Mouse (Mus musculus) MEL (cell line): Measurements from ENCODE around the gene Hnrnpc. TPM values are rescaled to one million over a fixed set of nuclear protein-coding genes. Genes with fewer than 3 reads are reported as not detected.

Source experiments
- DNase-seq: peaks from one replicate; pipeline ENCODE4 v3.0.0; 2011; ENCODE audit warnings: low read depth, low spot score
- H3K27ac ChIP-seq: 2 replicates; pipeline ENCODE4 v1.5.1; 2012; ENCODE audit warnings: low read depth, mild to moderate bottlenecking, control low read depth, low read length, moderate library complexity; ENCODE audit not compliant: control insufficient read depth
- H3K27me3 ChIP-seq, 2 experiments: fragments of 150-350 bp in 1 of 2; sonication (generic) in 1 of 2; 2 replicates each; pipeline ENCODE4 v1.6.1; 2012; ENCODE audit warnings: low read length in 2 of 2, mild to moderate bottlenecking in 2 of 2, improper control_type of control experiment in 1 of 2, moderate library complexity in 1 of 2; ENCODE audit not compliant: insufficient read depth in 2 of 2, control insufficient read depth in 1 of 2
- H3K36me3 ChIP-seq, 2 experiments: 2 replicates each; pipeline ENCODE4 v1.6.1; 2012 to 2014; ENCODE audit warnings: low read length in 2 of 2, improper control_type of control experiment in 1 of 2, inconsistent platforms in 1 of 2, mild to moderate bottlenecking in 1 of 2; ENCODE audit not compliant: insufficient read depth in 2 of 2, control insufficient read depth in 1 of 2
- H3K4me1 ChIP-seq, 2 experiments: fragments of 150-350 bp in 1 of 2; sonication (generic) in 1 of 2; 2 replicates each; pipeline ENCODE4 v1.6.1; 2012; ENCODE audit warnings: low read length in 2 of 2, improper control_type of control experiment in 1 of 2, mild to moderate bottlenecking in 1 of 2; ENCODE audit not compliant: insufficient read depth in 2 of 2, control insufficient read depth in 1 of 2
- H3K4me3 ChIP-seq, 2 experiments: fragments of 150-350 bp in 1 of 2; sonication (generic) in 1 of 2; 2 replicates each; pipeline ENCODE4 v1.5.1; 2012; ENCODE audit warnings: low read depth in 2 of 2, low read length in 2 of 2, mild to moderate bottlenecking in 2 of 2, moderate library complexity in 2 of 2, control low read depth in 1 of 2, improper control_type of control experiment in 1 of 2; ENCODE audit not compliant: control insufficient read depth in 1 of 2, insufficient read depth in 1 of 2
- H3K79me2 ChIP-seq: 2 replicates; pipeline ENCODE4 v1.6.1; 2012; ENCODE audit warnings: mild to moderate bottlenecking, low read length, moderate library complexity; ENCODE audit not compliant: control insufficient read depth, poor library complexity, insufficient read depth
- H3K9ac ChIP-seq: 2 replicates; pipeline ENCODE4 v1.6.1; 2012; ENCODE audit warnings: low read depth, mild to moderate bottlenecking, control low read depth, low read length, moderate library complexity; ENCODE audit not compliant: control insufficient read depth, poor library complexity, severe bottlenecking
- H3K9me3 ChIP-seq: fragments of 150-350 bp; sonication (generic); replicated peaks from 2 replicates; pipeline ENCODE4 v1.6.1; 2012; ENCODE audit warnings: mild to moderate bottlenecking, low read length, improper control_type of control experiment, moderate library complexity; ENCODE audit not compliant: insufficient read depth
- CTCF ChIP-seq, 3 experiments: IDR thresholded peaks in 2 of 3; conservative IDR thresholded peaks in 1 of 3; 2 replicates each; pipeline ENCODE4 v1.5.1; 2011 to 2012; ENCODE audit warnings: low read length in 3 of 3, low read depth in 2 of 3, mild to moderate bottlenecking in 2 of 3, improper control_type of control experiment in 1 of 3, inconsistent platforms in 1 of 3, mixed read lengths in 1 of 3, moderate library complexity in 1 of 3; ENCODE audit not compliant: control insufficient read depth in 1 of 3, insufficient read depth in 1 of 3, poor library complexity in 1 of 3, severe bottlenecking in 1 of 3
- EP300 ChIP-seq, 2 experiments: IDR thresholded peaks; 2 replicates each; pipeline ENCODE4 v1.6.1; 2011; ENCODE audit warnings: improper control_type of control experiment in 2 of 2, low read length in 2 of 2, low read depth in 1 of 2, mild to moderate bottlenecking in 1 of 2
- ETS1 ChIP-seq: IDR thresholded peaks from 2 replicates; pipeline ENCODE4 v1.6.1; 2012; ENCODE audit warnings: low read depth, mild to moderate bottlenecking, inconsistent platforms, low read length, improper control_type of control experiment, moderate library complexity
- GATA1 ChIP-seq: IDR thresholded peaks from 2 replicates; pipeline ENCODE4 v1.6.1; 2011; ENCODE audit warnings: low read depth, low read length, improper control_type of control experiment
- MYB ChIP-seq: IDR thresholded peaks from 2 replicates; pipeline ENCODE4 v1.6.1; 2011; ENCODE audit warnings: mild to moderate bottlenecking, low read depth, low read length, improper control_type of control experiment
- POLR2AphosphoS2 ChIP-seq: IDR thresholded peaks from 2 replicates; pipeline ENCODE4 v1.6.1; 2011; ENCODE audit warnings: low read length, improper control_type of control experiment
- POLR2AphosphoS5 ChIP-seq: IDR thresholded peaks from 2 replicates; pipeline ENCODE4 v1.6.1; 2012; ENCODE audit warnings: low read depth, borderline replicate concordance, mild to moderate bottlenecking, inconsistent platforms, low read length, moderate library complexity, mixed read lengths
- RAD21 ChIP-seq: IDR thresholded peaks from 2 replicates; pipeline ENCODE4 v1.6.1; 2011; ENCODE audit warnings: mild to moderate bottlenecking, low read depth, low read length, improper control_type of control experiment
- SIN3A ChIP-seq: IDR thresholded peaks from 2 replicates; pipeline ENCODE4 v1.6.1; 2012; ENCODE audit warnings: low read length, improper control_type of control experiment, inconsistent platforms
- SMC3 ChIP-seq: IDR thresholded peaks from 2 replicates; pipeline ENCODE4 v1.6.1; 2011; ENCODE audit warnings: low read depth, low read length, improper control_type of control experiment
- TAL1 ChIP-seq: IDR thresholded peaks from 2 replicates; pipeline ENCODE4 v1.6.1; 2012; ENCODE audit warnings: mild to moderate bottlenecking, inconsistent platforms, low read length, moderate library complexity, mixed read lengths
- TBP ChIP-seq: IDR thresholded peaks from 2 replicates; pipeline ENCODE4 v1.8.0; 2011; ENCODE audit warnings: low read depth, low read length, improper control_type of control experiment
- TCF12 ChIP-seq: IDR thresholded peaks from 2 replicates; pipeline ENCODE4 v1.6.1; 2014; ENCODE audit warnings: low read depth, mild to moderate bottlenecking, inconsistent platforms, low read length, improper control_type of control experiment, moderate library complexity
- USF1 ChIP-seq: IDR thresholded peaks from 2 replicates; pipeline ENCODE4 v1.6.1; 2014; ENCODE audit warnings: low read depth, mild to moderate bottlenecking, inconsistent platforms, low read length, improper control_type of control experiment, moderate library complexity
- ZC3H11A ChIP-seq: IDR thresholded peaks from 2 replicates; pipeline ENCODE4 v1.6.1; 2012; ENCODE audit warnings: low read depth, mild to moderate bottlenecking, inconsistent platforms, low read length, improper control_type of control experiment
- ZMIZ1 ChIP-seq: IDR thresholded peaks from 2 replicates; pipeline ENCODE4 v1.6.1; 2012; ENCODE audit warnings: low read depth, mild to moderate bottlenecking, inconsistent platforms, low read length, improper control_type of control experiment, moderate library complexity
- polyA plus RNA-seq, 2 experiments: library from polyadenylated mRNA; stranded (reverse) in 1 of 2; unstranded in 1 of 2; fragments of >175 nt in 1 of 2; fragments of >200 nt in 1 of 2; gene quantifications; 2 replicates each; pipeline versions ENCODE4 v1.2.1 to v1.2.4; 2012; ENCODE audit warnings: low replicate concordance in 2 of 2, low read depth in 1 of 2; ENCODE audit not compliant: insufficient read length in 2 of 2, insufficient read depth in 1 of 2, missing spikeins in 1 of 2
- total RNA-seq: library from RNA; depleted of rRNA; stranded (reverse); fragments of 300-350 nt; gene quantifications from 2 replicates; pipeline ENCODE4 v1.2.3, GENCODE M21; 2012

Hnrnpc gene
- total and polyA plus RNA-seq, 3 experiments, result 272 to 3,096 (median 626) TPM

- TF ChIP-seq MYB (no peak), POLR2AphosphoS5 (no peak), ZMIZ1 (no peak), USF1 (no peak)
- TF ChIP-seq, all 39 proteins: peak for 0
- H3K4me3 ChIP-seq, result peak overlapping the region in 1 of 2 experiments; percentile 1; a peak in 2 of 4 replicates
These were observed 57.8 kb downstream of the Hnrnpc start for GRCm38 (mm10) chr14:52045966-52046565.

GRCm38 (mm10) chr14:52044901-52045678, 58.7 kb downstream of the Hnrnpc start:
- TF ChIP-seq TBP (0 out of 2 replicates have a peak, but pooled peaks have one; percentile 25), TAL1 (0 out of 2 replicates have a peak, but pooled peaks have one; percentile 19), SIN3A (peak; percentile 51), CTCF (IDR thresholded peaks at IDR 0.05 in 2 of 3, conservative IDR thresholded peaks at IDR 0.05 in 1 of 3; ENCODE audit: control insufficient read depth in 1 of 3, insufficient read depth in 1 of 3, low read depth in 2 of 3, low read length in 3 of 3, poor library complexity in 1 of 3, severe bottlenecking in 1 of 3) (peak; percentile 40 to 70 (median 69)), SMC3 (peak; percentile 58), ETS1 (no peak; the same call in 1 of the 2 replicates), EP300 (IDR thresholded peaks at IDR 0.05; ENCODE audit: low read depth in 1 of 2, low read length in 2 of 2) (peak; percentile 52 to 54), USF1 (0 out of 2 replicates have a peak, but pooled peaks have one; percentile 13), TCF12 (no peak), ZC3H11A (no peak), RAD21 (peak; percentile 62), POLR2AphosphoS2 (no peak), MYB (0 out of 2 replicates have a peak, but pooled peaks have one; percentile 24), GATA1 (peak; percentile 64; the same call in 1 of the 2 replicates)
- TF ChIP-seq, all 39 proteins: peak for 10
- H3K27me3 ChIP-seq, result no peaks in the 10 kb centered on the region
- H3K9me3 ChIP-seq, result no peaks in the 10 kb centered on the region
- H3K4me3 ChIP-seq, result peak overlapping the region; percentile 23 to 48
- peak overlapping the region; percentile 4; the same call in 1 of the 2 replicates for H3K27ac ChIP-seq
- no peaks in the 10 kb centered on the region for H3K79me2 ChIP-seq
- H3K4me1 ChIP-seq, result peaks cover 9 to 30% of the 10 kb centered on the region in 2 experiments
- peak; percentile 86 for DNase-seq
- H3K9ac ChIP-seq, result peak overlapping the region; percentile 53
- H3K36me3 ChIP-seq, result peaks cover 0 to 22% of the 10 kb centered on the region in 2 experiments; a peak in 2 of 4 replicates

More at GRCm38 (mm10) chr14:52045966-52046565, 57.8 kb downstream of the Hnrnpc start:
- no peaks in the 10 kb centered on the region for H3K9me3 ChIP-seq
- H3K9ac ChIP-seq, result no peak overlapping the region; the same call in 1 of the 2 replicates
- no peak overlapping the region for H3K27ac ChIP-seq
- peaks cover 9 to 30% of the 10 kb centered on the region in 2 experiments for H3K4me1 ChIP-seq
- no peaks in the 10 kb centered on the region for H3K27me3 ChIP-seq
- H3K79me2 ChIP-seq, result no peaks in the 10 kb centered on the region
- DNase-seq, result peak; percentile 33
- H3K36me3 ChIP-seq, result peaks cover 0 to 22% of the 10 kb centered on the region in 2 experiments; a peak in 2 of 4 replicates
